Mouse (Mus musculus) liver, adult 2 months (tissue): ENCODE results near the gene Fahd1. TPM values are rescaled to one million over a fixed set of nuclear protein-coding genes. Genes with fewer than 3 reads are reported as not detected.
A peak's percentile ranks its signal among the peaks of the same experiment; 100 is the strongest.

Source experiments
- DNase-seq: peaks from one replicate; pipeline ENCODE4 v3.0.0-alpha.2; 2011; ENCODE audit warnings: low read depth, low spot score; ENCODE audit errors: extremely low read depth
- H3K27ac ChIP-seq: fragments of 200-500 bp; replicated peaks from 2 replicates; pipeline ENCODE4 v1.5.1; 2012; ENCODE audit warnings: low read depth, mild to moderate bottlenecking, control low read depth, inconsistent platforms, low read length; ENCODE audit not compliant: insufficient read depth
- H3K27me3 ChIP-seq: fragments of 200-500 bp; 2 replicates; pipeline ENCODE4 v1.6.1; 2012; ENCODE audit warnings: mild to moderate bottlenecking, moderate library complexity, low read length, inconsistent platforms; ENCODE audit not compliant: control insufficient read depth, insufficient read depth
- H3K36me3 ChIP-seq: fragments of 200-500 bp; 2 replicates; pipeline ENCODE4 v1.6.1; 2012; ENCODE audit warnings: low read length, inconsistent platforms; ENCODE audit not compliant: control insufficient read depth, insufficient read depth
- H3K4me1 ChIP-seq: fragments of 200-500 bp; 2 replicates; pipeline ENCODE4 v1.6.1; 2011; ENCODE audit warnings: low read length; ENCODE audit not compliant: control insufficient read depth, insufficient read depth
- H3K4me3 ChIP-seq: fragments of 200-500 bp; 2 replicates; pipeline ENCODE4 v1.5.1; 2011; ENCODE audit warnings: low read depth, mild to moderate bottlenecking, control low read depth, low read length, moderate library complexity; ENCODE audit not compliant: insufficient read depth
- H3K79me2 ChIP-seq: fragments of 200-500 bp; 2 replicates; pipeline ENCODE4 v1.6.1; 2012; ENCODE audit warnings: inconsistent platforms, mild to moderate bottlenecking, low read length, moderate library complexity; ENCODE audit not compliant: control insufficient read depth, insufficient read depth
- H3K9ac ChIP-seq: fragments of 200-500 bp; 2 replicates; pipeline ENCODE4 v1.6.1; 2012; ENCODE audit warnings: low read depth, mild to moderate bottlenecking, control low read depth, inconsistent platforms, low read length
- CTCF ChIP-seq: fragments of 200-500 bp; IDR thresholded peaks from 2 replicates; pipeline ENCODE4 v1.5.1; 2011; ENCODE audit warnings: low read depth, low read length, control low read depth
- POLR2A ChIP-seq: fragments of 200-500 bp; IDR thresholded peaks from 2 replicates; pipeline ENCODE4 v1.6.1; 2011; ENCODE audit warnings: low read length, control low read depth; ENCODE audit not compliant: insufficient read depth; ENCODE audit errors: extremely low read depth
- WGBS: fragments of 180-500 bp; shearing (Covaris S2); methylation state at CpG from one replicate; pipeline ENCODE4 v1.1.7; 2018; 5-methylcytosine and 5-hydroxymethylcytosine counted together
- polyA plus RNA-seq: library from polyadenylated mRNA; depleted of rRNA; stranded (reverse); fragments of >200 nt; gene quantifications from 2 replicates; pipeline ENCODE4 v1.2.3, GENCODE M21; 2012
- total RNA-seq: library from RNA; depleted of rRNA; stranded (reverse); fragments of >200 nt; gene quantifications from 2 replicates; pipeline ENCODE4 v1.2.3, GENCODE M21; 2014

The Fahd1 gene
- total and polyA plus RNA-seq, 2 experiments: 49.5 to 55.7 TPM

DNA sequence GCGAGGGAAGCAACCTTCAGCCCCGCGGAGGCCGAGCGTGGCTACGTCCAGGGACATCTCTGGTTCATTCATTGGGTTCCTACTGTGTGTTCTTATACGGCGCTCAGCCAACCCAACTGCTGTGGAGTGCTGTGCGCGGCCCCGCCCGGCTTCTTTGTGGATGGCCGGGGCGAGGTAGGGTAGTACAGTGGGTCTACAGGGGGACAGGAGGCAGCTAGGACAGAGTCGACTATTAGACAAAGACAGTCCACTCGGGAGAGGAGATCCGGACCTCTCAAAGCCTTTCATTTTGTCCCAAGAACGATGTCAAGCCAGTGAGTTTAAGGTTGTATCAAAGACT, 36.7 kb upstream of the Fahd1 start:
- TF ChIP-seq CTCF (no peak), POLR2A (no peak)
- Histone ChIP-seq H3K27me3 (no peaks in the 10 kb centered on the region), H3K9ac (peak overlapping the region; percentile 63), H3K4me3 (peak overlapping the region; percentile 55), H3K79me2 (peaks cover 17% of the 10 kb centered on the region; the same call in 1 of the 2 replicates), H3K27ac (peak overlapping the region; percentile 36), H3K36me3 (no peaks in the 10 kb centered on the region; the same call in 1 of the 2 replicates), H3K4me1 (peaks cover 27% of the 10 kb centered on the region)
- no peak for DNase-seq
- WGBS: under 1% methylated on average over 18 of the region's 18 CpGs

- Histone ChIP-seq H3K27me3 (no peaks in the 10 kb centered on the region), H3K9ac (peak within 1 kb of the TSS; percentile 72), H3K36me3 (no peaks in the 10 kb centered on the region; the same call in 1 of the 2 replicates), H3K27ac (peak within 1 kb of the TSS; percentile 36), H3K4me3 (peak within 1 kb of the TSS; percentile 66), H3K4me1 (peaks cover 32% of the 10 kb centered on the region), H3K79me2 (peaks cover 23% of the 10 kb centered on the region; the same call in 1 of the 2 replicates)
- peak; percentile 99 for DNase-seq
- TF ChIP-seq POLR2A (peak; percentile 80), CTCF (peak; percentile 19; the same call in 1 of the 2 replicates)
- under 1% methylated on average over 69 of the region's 69 CpGs for WGBS
These were observed 36.2 kb upstream of the Fahd1 start, which contains the start of the genes Nubp2 and Spsb3 for GRCm38 (mm10) chr17:24886134-24886931. Nubp2 (minus strand) TSS chr17:24886349. Spsb3 (plus strand) TSS chr17:24886643.

DNA sequence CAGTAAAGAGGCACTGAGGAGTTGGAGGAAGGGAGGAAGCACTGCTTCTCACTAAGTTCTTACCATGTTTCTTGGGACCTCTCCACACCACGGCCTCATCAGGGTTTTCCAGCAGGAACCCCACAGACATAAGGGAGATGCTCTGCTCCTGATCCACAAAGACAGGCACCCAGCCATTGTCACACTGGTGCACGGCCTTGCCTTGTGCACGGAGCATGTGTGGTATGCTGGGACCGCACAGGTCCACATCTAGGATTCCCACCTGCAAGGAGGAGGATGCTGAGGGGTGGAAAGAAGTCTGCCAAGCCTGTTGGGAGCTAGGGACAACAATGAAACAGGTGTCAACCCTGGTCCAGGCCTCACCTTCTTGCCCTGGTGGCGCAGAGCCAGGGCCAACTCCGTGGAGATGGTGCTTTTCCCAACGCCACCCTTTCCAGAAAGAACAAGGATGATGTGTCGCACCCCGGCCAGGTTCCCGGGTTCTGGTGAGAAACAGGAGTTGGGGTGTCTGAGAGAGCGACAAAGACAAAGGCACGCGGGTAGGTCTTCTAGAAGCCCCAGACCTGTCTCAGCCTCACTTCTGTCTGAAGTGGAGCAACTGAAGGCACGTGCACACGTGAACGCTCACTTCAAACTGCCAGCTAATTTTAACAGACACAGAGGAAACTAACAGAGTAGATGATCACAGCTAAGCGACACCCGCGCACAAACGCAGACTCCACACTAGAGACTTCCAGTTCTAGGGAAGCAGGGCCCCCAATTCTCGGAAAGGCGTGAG, 35.4 kb upstream of the Fahd1 start:
- H3K4me1 ChIP-seq: peaks cover 38% of the 10 kb centered on the region
- DNase-seq: no peak
- TF ChIP-seq CTCF (no peak), POLR2A (no peak)
- H3K79me2 ChIP-seq: peaks cover 29% of the 10 kb centered on the region
- peak overlapping the region; percentile 72 for H3K9ac ChIP-seq
- peak overlapping the region; percentile 66 for H3K4me3 ChIP-seq
- WGBS: 16% methylated on average over 22 of the region's 22 CpGs
- peaks cover 2% of the 10 kb centered on the region; the same call in 1 of the 2 replicates for H3K36me3 ChIP-seq
- no peaks in the 10 kb centered on the region for H3K27me3 ChIP-seq
- no peak overlapping the region; the same call in 1 of the 2 replicates for H3K27ac ChIP-seq

- H3K4me3 ChIP-seq: no peak overlapping the region
- H3K36me3 ChIP-seq: peaks cover 2% of the 10 kb centered on the region; the same call in 1 of the 2 replicates
- peaks cover 39% of the 10 kb centered on the region for H3K79me2 ChIP-seq
- H3K9ac ChIP-seq: no peak overlapping the region
- WGBS: 88% methylated on average over 6 of the region's 6 CpGs
- H3K27ac ChIP-seq: no peak overlapping the region
- no peak for TF ChIP-seq CTCF
- TF ChIP-seq POLR2A: no peak
- no peaks in the 10 kb centered on the region for H3K27me3 ChIP-seq
- peaks cover 49% of the 10 kb centered on the region for H3K4me1 ChIP-seq
- DNase-seq: no peak
These were observed 34.2 kb upstream of the Fahd1 start for GRCm38 (mm10) chr17:24884391-24884790.

DNA sequence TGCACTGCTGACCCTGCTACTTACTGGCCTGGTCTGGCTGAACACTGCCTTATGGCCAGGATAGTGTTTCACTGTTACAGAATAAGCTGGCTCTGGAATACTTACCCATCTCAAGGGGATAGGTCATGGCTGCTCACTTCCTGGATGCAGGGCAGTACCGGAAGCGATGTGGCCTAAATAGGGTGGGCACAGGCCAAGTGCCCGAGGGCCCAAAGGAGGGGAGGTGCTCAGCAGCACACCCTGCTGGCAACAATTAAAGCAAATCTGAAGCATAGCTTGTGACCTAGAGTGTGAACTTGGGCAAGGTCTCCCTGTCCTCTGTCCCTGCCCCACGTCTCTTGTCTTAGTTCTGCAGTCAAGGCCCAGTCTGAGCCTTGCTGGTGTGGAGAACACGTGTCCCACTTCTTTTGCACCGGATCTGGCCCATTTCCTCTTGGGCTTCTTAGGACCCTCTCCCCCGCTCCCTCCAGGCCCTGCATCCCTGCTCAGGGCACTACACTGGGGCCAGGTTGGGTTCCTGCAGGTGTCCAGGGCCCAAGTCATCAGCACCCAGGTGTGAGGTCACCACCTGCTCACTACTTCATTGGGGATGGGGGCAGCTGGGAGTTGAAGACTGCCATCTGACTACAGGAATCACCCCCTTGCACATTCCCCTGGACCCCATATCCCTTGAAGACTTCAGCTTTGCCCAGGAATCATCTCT, 31.7 kb upstream of the Fahd1 start:
- H3K4me1 ChIP-seq: peaks cover 37% of the 10 kb centered on the region
- DNase-seq: no peak
- 43% methylated on average over 7 of the region's 7 CpGs for WGBS
- H3K27me3 ChIP-seq: no peaks in the 10 kb centered on the region
- TF ChIP-seq CTCF (peak; percentile 70), POLR2A (no peak)
- H3K36me3 ChIP-seq: peaks cover 2% of the 10 kb centered on the region; the same call in 1 of the 2 replicates
- H3K9ac ChIP-seq: peak overlapping the region; percentile 12
- H3K27ac ChIP-seq: peak overlapping the region; percentile 1
- H3K4me3 ChIP-seq: no peak overlapping the region
- H3K79me2 ChIP-seq: peaks cover 42% of the 10 kb centered on the region
